In genomic region chr7:110539266-110539665, GRCm38 (mm10) we compare ENCODE assay signal across 18 mouse cellular contexts.
"Had no signal": no experiment of that assay in that cellular context is flagged by ENCODE, and none has a peak within 500 bp of the region (broad histone marks: within the 10 kb centered on the region; RNA-seq: fewer than 3 reads in every experiment).

No protein-coding gene starts in this region.

- H3K9me3 ChIP-seq: kidney, embryonic 15.5 days; limb, embryonic 10.5 days; liver, embryonic 13.5 days; lung, embryonic 15.5 days; megakaryocyte, embryonic 14.5 days; midbrain, embryonic 15.5 days; neural tube, embryonic 12.5 days; stomach, embryonic 15.5 days had no signal

- H3K36me3 ChIP-seq: kidney, embryonic 15.5 days; limb, embryonic 10.5 days; liver, embryonic 13.5 days; lung, embryonic 15.5 days; midbrain, embryonic 15.5 days; neural tube, embryonic 12.5 days; stomach, embryonic 15.5 days had no signal

- H3K9ac ChIP-seq: kidney, embryonic 15.5 days; liver, embryonic 13.5 days; liver, postnatal 0 days; lung, embryonic 15.5 days; midbrain, embryonic 15.5 days; neural tube, embryonic 12.5 days; stomach, embryonic 15.5 days had no signal

- H3K4me3 ChIP-seq: kidney, embryonic 15.5 days; left cerebral cortex, adult 2 months; limb, embryonic 10.5 days; liver, embryonic 13.5 days; lung, embryonic 15.5 days; megakaryocyte, embryonic 14.5 days; midbrain, embryonic 15.5 days; neural tube, embryonic 12.5 days; stomach, embryonic 15.5 days had no signal

- H3K27ac ChIP-seq: kidney, embryonic 15.5 days; left cerebral cortex, adult 2 months; limb, embryonic 10.5 days; liver, embryonic 13.5 days; lung, embryonic 15.5 days; macrophage; midbrain, embryonic 15.5 days; neural tube, embryonic 12.5 days; stomach, embryonic 15.5 days had no signal

- ATAC-seq: liver, postnatal 0 days; midbrain, embryonic 15.5 days had no signal

- H3K4me2 ChIP-seq: kidney, embryonic 15.5 days; liver, embryonic 13.5 days; lung, embryonic 15.5 days; midbrain, embryonic 11.5 days; midbrain, embryonic 15.5 days; neural tube, embryonic 12.5 days; stomach, embryonic 15.5 days had no signal

- DNase-seq: kidney, adult 2 months; kidney, postnatal 14 days; liver, embryonic 13.5 days; liver, postnatal 0 days; retina, postnatal 1 day; right cerebral cortex, postnatal 4 days; thymus, adult 2 months; thymus, postnatal 25 days had no signal

- H3K27me3 ChIP-seq: kidney, embryonic 15.5 days; liver, embryonic 13.5 days; lung, embryonic 15.5 days; megakaryocyte, embryonic 14.5 days; midbrain, embryonic 15.5 days; neural tube, embryonic 12.5 days; stomach, embryonic 15.5 days had no signal

- H3K4me1 ChIP-seq: limb, embryonic 10.5 days; liver, embryonic 13.5 days; lung, embryonic 15.5 days; megakaryocyte, embryonic 14.5 days; midbrain, embryonic 15.5 days; neural tube, embryonic 12.5 days; stomach, embryonic 15.5 days had no signal
